Mouse (Mus musculus) stomach, postnatal 0 days (tissue): ENCODE measurements around the gene Kcnmb4.

Experiments
- CTCF ChIP-seq: IDR thresholded peaks from 2 replicates; pipeline ENCODE4 v1.5.1; 2016; ENCODE audit warnings: antibody characterized with exemption, low read depth, mild to moderate bottlenecking, moderate library complexity
- EP300 ChIP-seq: optimal IDR thresholded peaks from 2 replicates; pipeline ENCODE3; 2016; ENCODE audit warnings: antibody characterized with exemption

- no peak for TF ChIP-seq EP300
- no peak for TF ChIP-seq CTCF
These were observed 33.6 kb downstream of the Kcnmb4 start for GRCm38 (mm10) chr10:116440088-116440487.
